Mouse (Mus musculus): ENCODE measurements around the gene Slc31a1.
A peak's percentile ranks its signal among the peaks of the same experiment; 100 is the strongest.

Slc31a1 gene

DNA sequence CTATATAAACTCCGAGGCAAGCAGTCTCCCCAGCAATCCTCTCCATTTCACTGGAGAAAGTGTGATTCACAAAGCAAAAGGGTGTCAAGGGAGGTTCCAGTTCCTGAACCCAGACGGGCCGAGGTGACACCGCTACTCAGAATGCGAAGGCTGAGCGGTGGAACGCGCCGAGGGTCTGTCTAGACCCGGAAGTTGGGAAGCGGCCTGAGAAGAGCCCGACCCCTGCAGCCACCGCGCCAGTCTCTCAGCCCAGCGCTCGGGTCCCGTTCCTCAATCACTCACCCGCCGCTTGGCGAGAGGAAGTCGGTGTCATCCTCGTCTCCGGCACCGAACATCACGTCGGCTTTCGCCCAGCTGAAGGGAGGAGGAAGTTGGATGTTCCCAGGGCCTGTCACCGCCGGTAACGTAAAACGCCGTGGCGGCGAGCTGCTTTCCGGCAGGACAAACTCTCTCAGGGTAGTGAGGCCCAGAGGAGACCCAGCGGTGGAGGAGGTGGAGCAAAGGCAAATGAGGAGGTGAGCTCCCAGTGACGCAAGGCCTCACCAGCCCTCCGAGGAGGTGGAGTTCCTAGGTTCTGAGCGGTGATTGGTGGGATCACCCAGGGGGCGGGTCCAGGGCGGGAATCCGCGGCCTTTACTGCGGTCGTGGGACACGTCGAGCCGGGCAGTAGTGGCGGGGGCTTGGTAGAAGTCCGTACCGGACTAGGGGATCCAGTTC is at the start of gene Slc31a1, which contains the start of gene Fkbp15:
Slc31a1 (plus strand) TSS at position 640 of the 717 bp plus-strand sequence.
Fkbp15 (minus strand) TSS at position 461 of the 717 bp plus-strand sequence.
- DNase-seq: peak; percentile 97

DNA sequence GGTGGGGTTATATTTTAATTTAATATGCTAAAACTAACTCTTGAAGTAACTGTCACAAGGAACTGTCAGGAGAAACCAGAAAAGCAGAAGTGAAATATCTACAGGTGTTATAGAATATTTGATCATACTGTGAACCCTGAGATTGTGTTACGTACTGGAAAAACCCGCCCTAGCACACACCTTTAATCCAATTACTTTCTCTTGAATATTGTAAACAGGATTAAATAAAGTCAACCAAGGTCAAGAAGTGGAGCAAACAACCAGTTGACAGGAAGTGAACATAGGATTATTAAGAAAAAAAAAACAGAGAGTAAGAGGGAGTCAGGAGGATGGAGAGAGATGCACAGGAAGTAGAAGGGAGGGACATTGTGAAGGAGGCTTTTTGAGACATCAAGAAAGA is 47.7 kb upstream of the Slc31a1 start:
- DNase-seq: no peak

GRCm38 (mm10) chr4:62313641-62314211 is 46.8 kb upstream of the Slc31a1 start:
- DNase-seq: no peak

DNA sequence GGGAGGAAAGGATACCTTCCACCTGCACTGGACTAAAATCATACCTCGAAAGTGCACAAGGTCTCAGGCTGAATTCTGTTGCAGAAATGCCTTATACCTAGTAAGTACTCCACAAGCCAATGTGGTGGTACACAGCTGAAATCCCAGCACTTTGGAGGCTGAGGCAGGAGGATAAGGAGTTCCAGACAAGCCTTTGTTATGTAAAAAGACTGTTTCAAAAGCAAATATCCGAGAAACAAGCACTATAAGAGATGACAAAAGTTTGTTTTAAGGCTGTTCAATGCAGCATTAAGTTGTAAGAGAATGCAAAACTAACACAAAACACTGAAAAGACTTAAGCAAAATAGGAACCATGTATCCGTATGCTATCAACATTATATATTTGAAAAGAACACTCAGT is 46.0 kb upstream of the Slc31a1 start:
- no peak for DNase-seq

GRCm38 (mm10) chr4:62316456-62316855 is 44.1 kb upstream of the Slc31a1 start:
- DNase-seq: no peak

GRCm38 (mm10) chr4:62318294-62318693 is 42.2 kb upstream of the Slc31a1 start:
- no peak for DNase-seq

- DNase-seq: no peak
Measured at GRCm38 (mm10) chr4:62322684-62323083, 37.8 kb upstream of the Slc31a1 start.

GRCm38 (mm10) chr4:62326111-62326510 is 34.4 kb upstream of the Slc31a1 start:
- DNase-seq: no peak

DNA sequence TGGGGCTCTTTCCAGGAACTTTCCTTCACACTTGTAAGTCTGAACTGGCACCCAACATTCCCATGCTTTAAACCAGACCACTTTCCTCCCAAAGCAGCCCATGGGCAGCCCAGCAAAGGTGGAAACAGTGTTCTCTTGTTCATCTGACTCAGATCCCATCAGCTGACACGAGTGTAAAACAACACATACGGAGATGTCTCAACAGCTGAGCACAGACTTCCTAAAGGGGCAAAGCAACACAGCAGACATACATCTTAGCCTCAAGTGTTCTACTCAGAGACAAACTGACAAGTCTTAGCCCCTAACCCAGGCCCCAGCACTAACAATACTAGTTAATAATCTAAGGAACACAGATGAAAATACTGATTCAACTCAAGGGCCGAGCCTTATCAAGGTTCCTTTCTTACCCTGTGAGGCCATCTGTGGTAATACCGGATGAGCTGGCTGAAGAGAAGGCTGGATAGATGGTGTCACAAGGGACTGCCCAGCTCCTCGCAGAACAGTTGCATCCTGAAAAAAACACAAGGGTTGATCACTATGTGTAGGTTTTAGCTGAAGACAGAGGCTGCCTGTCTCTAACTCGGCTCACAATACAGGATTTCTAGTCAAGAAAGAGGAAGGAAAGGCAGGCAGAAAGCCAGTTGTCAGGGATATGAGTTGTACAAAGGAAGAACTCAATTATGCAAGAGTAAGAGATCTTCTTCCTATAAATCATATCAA is 31.4 kb upstream of the Slc31a1 start:
- no peak for DNase-seq

DNA sequence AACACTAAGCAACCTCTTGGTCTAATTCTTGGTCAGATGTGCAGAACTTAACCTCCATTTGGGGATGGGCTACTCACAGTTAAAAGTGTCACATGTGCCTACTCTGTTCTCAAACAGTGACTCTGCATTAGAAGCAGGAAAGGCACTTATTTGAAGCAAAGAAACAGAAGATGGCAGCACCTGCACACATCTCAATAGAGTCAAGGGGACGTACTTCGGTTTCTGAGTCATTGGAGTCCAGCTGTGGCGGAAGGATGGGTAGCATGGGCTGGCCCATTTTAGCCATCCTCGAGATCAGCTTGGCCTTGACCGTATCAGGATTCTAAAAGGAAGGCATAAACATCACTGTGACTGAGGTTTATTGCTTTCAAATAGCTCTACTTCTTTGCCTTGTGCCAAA is 28.6 kb upstream of the Slc31a1 start:
- DNase-seq: no peak

DNA sequence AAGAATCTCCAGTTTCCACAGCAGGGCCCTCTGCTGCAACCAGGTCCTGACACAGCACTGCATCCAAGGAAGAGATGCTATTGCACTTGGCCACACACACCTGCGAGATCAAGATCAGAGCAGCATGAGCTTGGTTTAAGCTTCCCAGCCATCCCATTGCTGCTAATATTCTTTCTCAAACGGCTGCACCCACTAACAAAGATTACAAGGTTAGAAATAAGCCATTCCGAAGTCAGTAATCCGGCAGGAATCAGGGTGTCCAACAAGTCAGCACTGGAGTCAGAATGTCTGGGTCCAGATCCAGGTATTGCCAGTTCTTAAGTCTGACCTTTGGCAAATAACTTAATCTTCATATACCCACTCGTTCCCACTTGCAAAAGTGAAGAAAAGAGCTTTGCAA is 22.0 kb upstream of the Slc31a1 start:
- DNase-seq: no peak

GRCm38 (mm10) chr4:62344000-62344399 is 16.5 kb upstream of the Slc31a1 start:
- no peak for DNase-seq

- DNase-seq: no peak
Measured at GRCm38 (mm10) chr4:62345827-62346226, 14.7 kb upstream of the Slc31a1 start.

DNA sequence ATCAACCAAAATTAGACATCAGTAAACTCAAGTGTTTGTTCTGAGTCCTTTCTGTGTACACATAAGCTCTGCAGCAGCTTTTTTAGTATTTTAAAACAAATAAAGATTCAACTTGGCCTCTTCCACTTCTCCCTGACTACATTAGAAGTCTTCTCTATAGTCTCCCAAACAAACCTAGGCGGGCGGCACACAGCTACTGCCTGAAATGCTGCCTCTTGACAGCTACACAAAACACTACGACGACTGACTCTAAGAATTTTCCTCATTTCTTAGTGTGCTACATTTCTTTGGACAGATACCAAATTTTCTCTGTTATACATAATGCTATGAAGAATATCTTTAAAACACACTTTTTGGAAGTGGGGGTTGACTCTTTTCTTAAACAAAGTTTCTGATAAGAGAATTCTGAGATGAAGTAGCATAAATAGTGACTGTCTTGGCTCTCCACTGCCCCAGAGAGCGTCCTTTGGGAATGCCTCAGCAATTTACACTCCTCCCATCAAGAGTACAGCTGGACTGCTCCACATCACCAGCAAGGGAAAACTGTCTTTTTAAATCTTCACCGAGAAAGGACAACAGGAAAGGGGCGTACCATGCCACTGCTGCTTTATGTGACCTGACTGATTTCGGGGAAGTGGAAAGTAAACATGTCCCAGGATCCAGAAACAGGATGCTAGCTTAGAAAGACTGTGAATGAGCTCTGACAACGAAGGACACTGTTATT is 12.8 kb upstream of the Slc31a1 start:
- DNase-seq: no peak

DNA sequence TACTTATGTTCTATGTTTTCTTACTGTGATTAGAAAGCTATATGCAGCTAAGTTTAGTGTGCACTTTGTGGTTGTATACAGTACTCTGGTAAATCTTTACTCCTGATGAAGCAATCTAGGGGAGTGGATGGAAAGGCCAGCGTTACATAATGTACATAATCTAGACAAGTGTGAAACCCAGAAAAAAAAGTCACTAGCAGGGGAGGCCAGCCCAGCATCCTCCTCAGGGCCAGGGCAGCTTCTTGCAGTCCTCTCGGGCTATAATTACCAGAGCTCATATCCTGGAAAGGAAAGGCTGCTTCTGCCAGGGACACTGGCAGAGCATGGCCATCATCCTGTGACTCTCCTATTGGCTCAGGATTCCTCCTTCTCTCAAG is 12.2 kb upstream of the Slc31a1 start:
- no peak for DNase-seq

DNA sequence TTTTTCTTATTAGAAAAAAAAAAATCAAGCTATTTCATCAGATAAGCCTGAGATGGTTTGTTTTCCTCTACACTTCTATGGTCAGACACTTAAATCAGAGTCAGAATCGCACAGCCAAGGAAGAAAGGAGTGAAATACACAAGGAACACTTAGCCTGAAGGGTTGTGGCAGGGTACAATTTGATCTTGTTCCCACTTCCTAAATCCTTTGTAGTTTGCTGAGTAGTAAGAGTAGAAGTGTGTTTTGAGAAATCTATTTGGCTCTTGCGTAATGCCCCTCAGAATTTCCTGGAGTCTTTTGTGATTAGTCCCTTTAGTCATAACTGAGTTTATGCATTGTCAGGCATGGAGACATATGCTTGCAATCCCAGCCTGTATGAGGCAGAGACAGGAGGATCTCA is 11.2 kb upstream of the Slc31a1 start:
- no peak for DNase-seq

- no peak for DNase-seq
Measured at GRCm38 (mm10) chr4:62357631-62358148, 2.8 kb upstream of the Slc31a1 start.

- no peak for DNase-seq
Measured at GRCm38 (mm10) chr4:62359256-62359775, 1.2 kb upstream of the Slc31a1 start.

DNA sequence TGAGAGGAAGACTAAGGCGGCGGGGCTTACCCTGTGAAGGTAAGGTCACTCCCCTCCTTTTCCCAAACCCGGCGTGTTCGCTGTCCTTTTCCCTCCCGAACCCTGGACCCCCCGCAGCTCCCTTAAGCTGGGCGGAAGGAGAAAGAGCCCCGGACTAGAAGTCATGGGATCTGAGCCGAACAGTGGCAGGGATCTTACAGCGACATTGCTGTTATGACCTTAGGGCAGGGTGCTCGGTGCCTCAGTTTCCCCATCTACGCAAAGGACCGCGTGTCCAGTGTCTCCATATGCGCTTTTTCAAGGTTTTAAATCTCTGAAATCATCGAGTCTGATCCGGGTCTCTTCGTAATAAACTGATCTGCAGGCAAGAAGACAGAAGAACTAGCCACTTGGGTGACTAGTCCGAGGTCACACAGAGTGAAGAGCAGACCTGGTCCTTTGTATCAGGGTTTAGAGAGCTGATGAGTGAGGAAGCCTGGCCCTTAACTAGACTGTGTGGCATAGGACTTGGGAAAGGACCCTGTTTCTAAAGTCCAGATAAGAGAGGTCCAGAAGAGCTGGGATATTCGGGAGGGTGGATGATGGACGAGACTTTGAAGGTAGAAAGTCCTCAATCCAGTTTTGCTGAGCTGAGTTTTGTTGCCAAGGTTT is 403 bp downstream of the Slc31a1 start:
- DNase-seq: no peak

DNA sequence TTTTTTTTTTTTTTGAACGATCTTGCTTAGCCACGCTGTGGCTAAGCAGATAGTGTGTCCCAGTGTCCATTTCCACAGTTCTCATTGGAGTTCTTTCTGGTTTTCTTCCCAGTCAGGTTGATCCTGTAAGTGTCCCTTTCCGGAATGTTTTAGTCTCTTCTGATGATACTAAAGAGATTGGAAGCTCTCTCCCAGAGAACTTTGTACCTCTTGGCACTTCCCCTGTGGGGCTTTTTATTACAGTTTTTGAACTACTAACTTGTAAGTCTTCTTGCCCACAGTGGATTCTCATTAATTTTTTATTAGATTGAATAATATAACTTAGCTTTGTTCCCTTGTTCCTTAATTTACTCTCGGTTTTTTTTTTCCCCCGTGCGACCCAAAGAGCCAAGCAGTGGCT is 1.0 kb downstream of the Slc31a1 start:
- no peak for DNase-seq

GRCm38 (mm10) chr4:62361997-62362396 is 1.5 kb downstream of the Slc31a1 start:
- no peak for DNase-seq

GRCm38 (mm10) chr4:62362437-62362836 is 1.9 kb downstream of the Slc31a1 start:
- DNase-seq: no peak

Data from cerebellum, adult 11-12 months (tissue).